Mouse (Mus musculus): ENCODE data around the gene Ccdc70. TPM values are rescaled to one million over a fixed set of nuclear protein-coding genes. Genes with fewer than 3 reads are reported as not detected.

Gene Ccdc70
- total and polyA plus RNA-seq, 2 experiments from 2014 or later: not detected

DNA sequence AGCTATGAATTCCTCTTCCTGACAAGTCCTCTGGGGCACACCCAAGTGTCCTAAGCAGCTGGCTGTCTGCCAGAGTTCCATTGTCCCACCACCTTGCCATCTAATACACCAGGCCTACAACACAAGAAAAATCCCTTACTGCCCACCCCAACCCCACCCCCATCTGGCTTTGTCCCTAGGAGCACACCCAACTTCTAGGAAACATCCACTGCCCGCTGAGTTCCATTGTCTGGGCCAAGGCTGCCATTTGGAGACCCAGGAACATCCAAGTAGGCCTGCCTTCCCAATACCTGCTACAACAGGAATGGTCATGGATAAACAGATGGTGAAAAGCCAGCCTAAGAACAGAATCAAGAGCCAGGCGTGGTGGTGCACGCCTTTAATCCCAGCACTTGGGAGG, 13.2 kb upstream of the Ccdc70 start:
- H3K4me1 ChIP-seq (ENCODE audit: insufficient read depth, low read length): no peaks in the 10 kb centered on the region
- no peak overlapping the region for H3K27ac ChIP-seq
- H3K9me3 ChIP-seq (ENCODE audit: low read length): no peaks in the 10 kb centered on the region
- ATAC-seq (no peak), DNase-seq (ENCODE audit: low spot score) (no peak)
- H3K9ac ChIP-seq (replicated peaks; ENCODE audit: low read length): no peak overlapping the region
- H3K27me3 ChIP-seq (ENCODE audit: insufficient read depth, low read length): no peaks in the 10 kb centered on the region
- no peak overlapping the region for H3K4me2 ChIP-seq (ENCODE audit: low read depth, low read length)
- H3K36me3 ChIP-seq (ENCODE audit: insufficient read depth, low read length): no peaks in the 10 kb centered on the region
- no peak for TF ChIP-seq CTCF (IDR thresholded peaks at IDR 0.05; ENCODE audit: low read depth)
- WGBS: 78% methylated on average over 3 of the region's 3 CpGs
- H3K4me3 ChIP-seq (ENCODE audit: low read length): no peak overlapping the region

DNA sequence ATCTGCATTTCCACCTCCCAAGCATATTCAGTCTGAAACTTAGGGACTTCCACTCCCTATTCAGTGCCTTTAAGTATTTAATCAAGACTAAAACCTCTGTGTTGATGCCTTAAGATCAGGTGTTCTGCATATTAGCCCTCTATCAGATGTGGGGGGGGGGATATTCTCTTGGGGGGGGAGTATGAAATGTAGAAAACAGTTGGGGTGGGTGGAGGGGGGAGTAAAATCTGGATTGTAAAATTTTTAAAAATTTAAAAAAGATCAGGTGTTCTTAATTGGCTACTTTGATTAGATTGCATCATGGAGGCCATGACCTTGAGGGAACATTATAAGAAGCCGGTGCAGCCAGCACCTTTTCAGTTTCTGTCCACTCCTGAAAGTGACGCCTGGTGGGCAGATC, 11.2 kb upstream of the Ccdc70 start, which contains the start of gene Fam90a1a:
TSS of gene Fam90a1a (plus strand) at position 301 of the 400 bp plus-strand sequence.
- H3K4me2 ChIP-seq (ENCODE audit: low read depth, low read length): no peak within 1 kb of the TSS
- no peaks in the 10 kb centered on the region for H3K27me3 ChIP-seq (ENCODE audit: insufficient read depth, low read length)
- no peak for ATAC-seq
- H3K9me3 ChIP-seq (ENCODE audit: low read length): no peaks in the 10 kb centered on the region
- H3K4me3 ChIP-seq (ENCODE audit: low read length): no peak within 1 kb of the TSS
- no peak for TF ChIP-seq CTCF (IDR thresholded peaks at IDR 0.05; ENCODE audit: low read depth)
- no peaks in the 10 kb centered on the region for H3K36me3 ChIP-seq (ENCODE audit: insufficient read depth, low read length)
- no peak for DNase-seq (ENCODE audit: low spot score)
- WGBS: 88% methylated on average over 2 of the region's 2 CpGs
- no peak within 1 kb of the TSS for H3K9ac ChIP-seq (replicated peaks; ENCODE audit: low read length)
- no peaks in the 10 kb centered on the region for H3K4me1 ChIP-seq (ENCODE audit: insufficient read depth, low read length)
- no peak within 1 kb of the TSS for H3K27ac ChIP-seq

DNA sequence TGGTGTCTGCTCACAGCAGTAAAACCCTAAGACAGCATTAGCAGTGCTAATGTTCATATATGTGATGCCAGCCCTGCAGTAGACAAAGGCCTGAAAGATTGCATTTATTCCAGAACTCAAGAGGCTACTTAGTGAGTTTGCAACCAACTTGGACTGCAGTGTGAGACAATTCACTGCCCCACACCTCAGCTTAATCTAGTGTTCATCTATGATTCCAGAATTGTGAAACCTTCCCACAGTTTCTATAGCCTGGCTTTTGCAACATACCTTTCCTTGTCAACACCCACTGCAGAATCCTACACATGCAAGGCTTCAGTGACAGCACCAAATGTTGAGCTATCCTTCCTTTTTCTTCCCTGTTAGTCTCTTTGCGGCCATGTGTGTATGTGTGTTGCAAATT, 2.9 kb upstream of the Ccdc70 start:
- H3K9ac ChIP-seq (replicated peaks; ENCODE audit: low read length): no peak overlapping the region
- 63% methylated on average over 1 of the region's 1 CpGs for WGBS
- no peak for TF ChIP-seq CTCF (IDR thresholded peaks at IDR 0.05; ENCODE audit: low read depth)

DNA sequence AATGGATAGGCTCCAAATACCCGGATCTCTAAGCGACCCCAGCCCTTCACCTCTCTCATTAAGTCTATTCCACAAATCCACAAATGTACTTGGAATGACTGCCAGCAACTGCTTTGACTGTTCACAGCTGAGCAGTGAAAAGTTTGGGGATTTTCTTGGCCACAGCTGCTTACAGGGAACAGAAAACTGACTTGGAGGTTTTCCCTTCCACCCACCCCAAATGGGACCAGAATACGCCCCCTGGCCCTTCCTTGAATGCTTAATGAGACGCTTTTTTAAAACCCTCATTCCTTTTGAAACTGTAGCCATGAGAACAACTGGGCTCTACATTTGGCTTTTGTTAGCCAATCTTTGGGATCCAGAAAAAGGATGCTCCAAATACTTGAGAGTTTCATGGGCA, 8.6 kb downstream of the Ccdc70 start:
- no peaks in the 10 kb centered on the region for H3K9me3 ChIP-seq (ENCODE audit: low read length)
- TF ChIP-seq CTCF (IDR thresholded peaks at IDR 0.05; ENCODE audit: low read depth): no peak
- H3K9ac ChIP-seq (replicated peaks; ENCODE audit: low read length): no peak overlapping the region
- DNase-seq (ENCODE audit: low spot score) (peak; percentile 59), ATAC-seq (peak; percentile 48; the same call in 1 of the 2 replicates)
- H3K4me3 ChIP-seq (ENCODE audit: low read length): no peak overlapping the region
- no peak overlapping the region for H3K27ac ChIP-seq
- no peaks in the 10 kb centered on the region for H3K36me3 ChIP-seq (ENCODE audit: insufficient read depth, low read length)
- 51% methylated on average over 4 of the region's 4 CpGs for WGBS
- H3K4me2 ChIP-seq (ENCODE audit: low read depth, low read length): no peak overlapping the region
- H3K27me3 ChIP-seq (ENCODE audit: insufficient read depth, low read length): no peaks in the 10 kb centered on the region
- no peaks in the 10 kb centered on the region for H3K4me1 ChIP-seq (ENCODE audit: insufficient read depth, low read length)

More for the DNA sequence above, 2.9 kb upstream of the Ccdc70 start:
- Histone ChIP-seq H3K4me3 (ENCODE audit: low read length) (no peak overlapping the region), H3K27ac (no peak overlapping the region), H3K27me3 (ENCODE audit: insufficient read depth, low read length) (no peaks in the 10 kb centered on the region), H3K9me3 (ENCODE audit: low read length) (no peaks in the 10 kb centered on the region), H3K4me2 (ENCODE audit: low read depth, low read length) (no peak overlapping the region), H3K4me1 (ENCODE audit: insufficient read depth, low read length) (no peaks in the 10 kb centered on the region), H3K36me3 (ENCODE audit: insufficient read depth, low read length) (no peaks in the 10 kb centered on the region)
- ATAC-seq (no peak), DNase-seq (ENCODE audit: low spot score) (no peak)

DNA sequence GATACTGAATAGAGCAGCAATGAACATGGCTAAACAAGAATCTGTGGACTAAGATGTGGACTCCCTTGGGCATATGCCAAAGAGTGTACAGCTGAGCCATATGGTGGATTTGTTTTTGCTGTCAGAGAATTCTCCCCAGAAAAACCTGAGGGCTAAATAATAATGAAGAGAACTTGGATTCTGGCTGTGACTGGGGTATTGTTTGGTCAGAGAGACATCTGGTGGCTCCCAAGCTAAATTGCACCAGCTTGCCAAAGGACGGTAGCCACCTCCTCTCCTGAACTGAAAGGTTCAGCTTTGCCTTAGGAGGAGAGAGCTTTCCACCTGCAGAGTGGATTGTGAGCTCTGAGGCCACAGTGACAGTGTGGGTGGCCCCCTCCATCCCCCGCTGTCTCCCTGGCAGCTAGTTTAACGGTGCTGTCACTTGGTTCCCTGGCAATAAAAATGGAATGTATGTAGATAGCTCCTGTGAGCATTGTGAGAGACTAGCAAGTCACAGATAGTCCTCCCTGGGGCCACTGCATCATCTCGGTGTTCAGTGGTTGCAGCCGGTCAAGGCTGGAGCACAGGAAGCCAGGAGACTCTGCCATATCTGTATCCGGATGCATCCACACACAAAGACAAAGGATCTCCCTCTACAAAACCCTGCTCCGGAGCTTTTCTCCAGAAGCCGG, 12.2 kb downstream of the Ccdc70 start:
- TF ChIP-seq CTCF (IDR thresholded peaks at IDR 0.05; ENCODE audit: low read depth): peak; percentile 71

DNA sequence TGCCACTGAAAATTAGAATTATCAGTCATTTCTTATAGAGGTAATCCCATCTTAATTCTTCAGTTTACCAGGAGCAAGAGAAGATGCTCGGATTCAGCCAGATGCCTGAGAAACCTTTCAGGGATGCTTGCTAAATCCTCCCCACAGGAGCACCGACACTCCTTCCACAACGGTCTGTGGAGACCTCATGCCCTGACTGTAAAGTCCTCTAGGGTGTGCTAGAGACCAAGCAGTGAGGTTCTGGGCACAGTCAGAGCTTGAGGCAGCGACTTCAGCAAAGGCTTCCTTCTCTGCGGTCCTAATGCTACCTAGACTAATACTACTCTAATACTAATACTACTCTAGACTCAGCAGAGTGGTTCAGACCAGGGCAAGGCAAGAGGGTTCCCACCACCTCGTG, 22.6 kb downstream of the Ccdc70 start:
- Histone ChIP-seq H3K27me3 (ENCODE audit: insufficient read depth, low read length) (no peaks in the 10 kb centered on the region), H3K4me1 (ENCODE audit: insufficient read depth, low read length) (no peaks in the 10 kb centered on the region), H3K9ac (replicated peaks; ENCODE audit: low read length) (no peak overlapping the region), H3K27ac (no peak overlapping the region), H3K4me2 (ENCODE audit: low read depth, low read length) (no peak overlapping the region), H3K9me3 (ENCODE audit: low read length) (no peaks in the 10 kb centered on the region), H3K36me3 (ENCODE audit: insufficient read depth, low read length) (no peaks in the 10 kb centered on the region), H3K4me3 (ENCODE audit: low read length) (no peak overlapping the region)
- peak; percentile 84 for TF ChIP-seq CTCF (IDR thresholded peaks at IDR 0.05; ENCODE audit: low read depth)
- DNase-seq (ENCODE audit: low spot score): peak; percentile 69
- ATAC-seq: peak; percentile 87
- WGBS: 26% methylated on average over 6 of the region's 6 CpGs

More for the DNA sequence above, 12.2 kb downstream of the Ccdc70 start:
- WGBS: 40% methylated on average over 8 of the region's 8 CpGs
- Histone ChIP-seq H3K4me2 (ENCODE audit: low read depth, low read length) (no peak overlapping the region), H3K4me3 (ENCODE audit: low read length) (no peak overlapping the region), H3K9me3 (ENCODE audit: low read length) (no peaks in the 10 kb centered on the region), H3K36me3 (ENCODE audit: insufficient read depth, low read length) (no peaks in the 10 kb centered on the region), H3K27me3 (ENCODE audit: insufficient read depth, low read length) (no peaks in the 10 kb centered on the region), H3K27ac (peak overlapping the region; percentile 32; the same call in 1 of the 2 replicates), H3K9ac (replicated peaks; ENCODE audit: low read length) (no peak overlapping the region), H3K4me1 (ENCODE audit: insufficient read depth, low read length) (no peaks in the 10 kb centered on the region)
- peak; percentile 90 for ATAC-seq
- peak; percentile 80 for DNase-seq (ENCODE audit: low spot score)

DNA sequence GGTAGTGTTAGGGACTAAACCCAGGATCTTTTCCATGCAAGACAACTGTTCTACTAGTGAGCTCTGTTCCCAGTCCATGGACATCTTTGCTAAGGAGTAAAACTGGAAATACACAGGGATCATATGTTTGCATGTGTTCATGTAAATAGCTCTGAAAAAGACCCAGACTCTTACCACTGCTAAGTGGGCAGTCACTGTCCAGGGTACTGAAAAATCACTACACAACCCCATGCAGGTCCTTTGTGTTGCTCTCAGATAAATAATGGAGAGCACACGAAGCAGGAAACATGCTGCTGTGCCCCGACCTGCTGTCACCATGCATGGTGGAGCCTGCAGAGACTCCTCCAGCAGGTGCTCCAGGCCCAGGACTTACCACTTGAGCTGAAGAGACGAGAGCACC, 25.6 kb downstream of the Ccdc70 start:
- Histone ChIP-seq H3K4me1 (ENCODE audit: insufficient read depth, low read length) (no peaks in the 10 kb centered on the region), H3K4me3 (ENCODE audit: low read length) (no peak overlapping the region), H3K9me3 (ENCODE audit: low read length) (no peaks in the 10 kb centered on the region), H3K36me3 (ENCODE audit: insufficient read depth, low read length) (no peaks in the 10 kb centered on the region), H3K4me2 (ENCODE audit: low read depth, low read length) (no peak overlapping the region), H3K9ac (replicated peaks; ENCODE audit: low read length) (no peak overlapping the region), H3K27ac (no peak overlapping the region), H3K27me3 (ENCODE audit: insufficient read depth, low read length) (no peaks in the 10 kb centered on the region)
- ATAC-seq (no peak), DNase-seq (ENCODE audit: low spot score) (no peak)
- WGBS: 53% methylated on average over 3 of the region's 3 CpGs
- no peak for TF ChIP-seq CTCF (IDR thresholded peaks at IDR 0.05; ENCODE audit: low read depth)
